21 mouse cellular contexts compared by ENCODE assay signal in the genomic region with DNA sequence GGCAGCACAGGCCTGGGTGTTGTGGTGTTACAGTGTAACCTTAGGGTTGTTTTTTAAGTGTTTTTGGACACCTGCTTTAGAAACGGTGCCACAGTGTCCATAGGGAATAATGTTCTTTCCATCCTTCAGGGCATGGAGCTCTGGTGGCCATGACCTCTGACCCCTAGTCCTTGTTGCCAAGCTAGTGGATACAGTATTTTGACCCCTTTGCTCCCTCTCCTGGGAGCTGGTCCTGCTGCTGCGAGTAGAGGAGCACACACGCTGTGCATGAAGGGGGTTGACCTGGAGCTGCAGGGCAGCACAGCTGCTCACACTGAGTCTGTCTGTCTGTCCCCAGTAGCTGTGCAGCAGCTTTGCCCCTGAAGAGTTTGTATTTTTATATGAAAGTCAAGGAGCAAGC. TPM values are rescaled to one million over a fixed set of nuclear protein-coding genes. Genes with fewer than 3 reads are reported as not detected.
DNase-seq lines count a peak whose midpoint lies in the region; ATAC-seq lines count a peak whose summit lies in the region.
"Had no signal": no experiment of that assay in that cellular context is flagged by ENCODE, and none has a peak within 500 bp of the region (broad histone marks: within the 10 kb centered on the region; RNA-seq: fewer than 3 reads in every experiment).

No protein-coding gene starts in this region.

- no peaks in the 10 kb centered on the region for H3K27me3 ChIP-seq in liver, embryonic 13.5 days
- H3K27me3 ChIP-seq: forebrain, embryonic 13.5 days; heart, embryonic 12.5 days had no signal

- peak; percentile 63 for ATAC-seq in liver, embryonic 13.5 days (ENCODE audit: low read depth)
- ATAC-seq: forebrain, embryonic 13.5 days; forebrain, postnatal 0 days had no signal

- H3K9me3 ChIP-seq in liver, embryonic 13.5 days (replicated peaks), result no peaks in the 10 kb centered on the region
- H3K9me3 ChIP-seq: embryonic facial prominence, embryonic 10.5 days; forebrain, embryonic 13.5 days; heart, embryonic 12.5 days; hindbrain, embryonic 10.5 days had no signal

- no peak overlapping the region for H3K27ac ChIP-seq in liver, embryonic 13.5 days
- H3K27ac ChIP-seq: embryonic facial prominence, embryonic 10.5 days; forebrain, embryonic 13.5 days; heart, adult 2 months; hindbrain, embryonic 10.5 days; hindbrain, embryonic 14.5 days had no signal

- peak; percentile 25 for DNase-seq in embryo, embryonic 10 days (ENCODE audit: low spot score)
- no peak for DNase-seq in embryo, embryonic 11 days
- peak; percentile 10 to 38 for DNase-seq in kidney, postnatal 36 days
- DNase-seq in kidney, adult 8-10 months, result no peak
- no peak for DNase-seq in liver, embryonic 13.5 days
- DNase-seq in testis, postnatal 14 days (ENCODE audit: low spot score), result peak; percentile 84
- DNase-seq in cerebellum, adult 18-20 months, result no peak
- DNase-seq: adrenal gland, postnatal 25 days; cerebellum, adult 2 months; cerebellum, postnatal 10 days; forebrain, postnatal 0 days; gastrocnemius, postnatal 14 days; heart, adult 2 months had no signal

- peaks cover 60% of the 10 kb centered on the region for H3K36me3 ChIP-seq in liver, embryonic 13.5 days

- WGBS in liver, embryonic 13.5 days (ENCODE audit: insufficient replicate concordance), result 66% methylated on average over 3 of the region's 3 CpGs

- H3K4me1 ChIP-seq in liver, embryonic 13.5 days (replicated peaks), result no peaks in the 10 kb centered on the region

- H3K9ac ChIP-seq in liver, embryonic 13.5 days, result no peak overlapping the region
- H3K9ac ChIP-seq: forebrain, embryonic 13.5 days; forebrain, postnatal 0 days; heart, embryonic 12.5 days; hindbrain, embryonic 14.5 days had no signal

- H3K4me3 ChIP-seq in liver, embryonic 13.5 days (replicated peaks), result no peak overlapping the region
- H3K4me3 ChIP-seq: embryonic facial prominence, embryonic 10.5 days; forebrain, embryonic 13.5 days; heart, adult 2 months; heart, embryonic 12.5 days; hindbrain, embryonic 10.5 days had no signal

- H3K4me2 ChIP-seq in liver, embryonic 13.5 days, result no peak overlapping the region
- H3K4me2 ChIP-seq: forebrain, embryonic 13.5 days; heart, embryonic 12.5 days; hindbrain, embryonic 14.5 days had no signal

RNA-seq across cellular contexts. Expression of a gene that starts 14.5 kb away (rescaled TPM):
- not detected in 2 replicates for polyA plus RNA-seq in liver, embryonic 13.5 days (2015; fragmentation: Nextera tagmentation; extraction: Ambion mirVana)
- polyA plus RNA-seq: C2C12; cerebellum, adult 2 months; embryonic facial prominence, embryonic 10.5 days; embryonic facial prominence, embryonic 14.5 days; heart, adult 2 months; heart, embryonic 16.5 days had no signal

Comparison
In these comparisons a context has a peak if more than half of its experiments do, and no peak if none do; other contexts are left out.
1. DNase-seq: peak in embryo, embryonic 10 days (single experiment), kidney, postnatal 36 days (2 of 2) and testis, postnatal 14 days (single experiment); none in embryo, embryonic 11 days (single experiment), kidney, adult 8-10 months (0 of 2), liver, embryonic 13.5 days (single experiment) and cerebellum, adult 18-20 months (0 of 2).